Mouse (Mus musculus) C3H10T1/2 (cell line): ENCODE measurements around the gene Brd2. TPM values are rescaled to one million over a fixed set of nuclear protein-coding genes. Genes with fewer than 3 reads are reported as not detected.

ENCODE experiments used
- polyA plus RNA-seq, 2 experiments: library from polyadenylated mRNA; unstranded; fragments of >200 nt; fragmentation: generic; extraction: Trizol; gene quantifications; one replicate each; pipeline ENCODE4 v1.2.1; 2012; ENCODE audit warnings: missing spikeins in 2 of 2

The Brd2 gene
- polyA plus RNA-seq = 100 to 1,000 TPM in 1 of 2 experiments, 10 to 100 TPM in 1; 56.1 to 145 TPM

DNA sequence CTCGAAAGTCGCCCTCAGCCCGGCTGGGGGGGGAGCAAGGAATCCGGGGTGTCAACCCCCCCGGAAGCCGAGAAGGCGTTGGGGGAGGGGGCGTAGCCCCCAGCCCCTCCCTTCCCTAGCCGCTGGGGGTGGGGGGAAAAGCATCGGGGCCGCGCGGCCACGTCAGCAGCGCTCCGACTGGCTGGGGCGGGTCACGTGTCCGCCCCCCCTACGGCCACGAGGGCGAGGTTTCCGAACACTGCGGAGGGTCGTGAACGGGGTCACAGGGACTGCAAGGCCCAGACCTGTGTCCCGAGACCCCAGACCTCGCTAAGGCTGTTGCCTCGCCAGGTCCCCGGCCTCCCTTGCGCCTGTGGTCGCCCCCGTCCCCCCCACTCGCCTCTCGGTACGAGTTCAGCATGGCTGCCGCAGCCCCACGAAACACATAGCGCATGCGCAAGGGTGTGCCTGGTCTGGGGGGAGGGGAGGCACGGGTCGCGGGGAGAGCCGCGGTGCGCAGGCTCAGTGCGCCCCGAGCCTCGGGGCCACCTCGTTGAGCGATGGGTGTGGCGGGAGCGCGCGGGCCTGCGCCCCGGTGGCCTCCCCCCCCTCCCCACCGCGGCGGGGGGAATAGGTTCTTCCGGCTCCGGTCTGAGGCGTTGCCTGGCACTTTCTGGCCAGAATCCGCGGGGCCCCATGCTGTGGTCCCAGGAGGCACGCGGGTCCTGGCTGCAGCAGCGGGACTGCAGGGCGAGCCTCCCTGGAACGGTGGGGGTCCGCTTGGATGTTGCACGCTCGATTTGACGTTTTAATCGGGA is at the start of gene Brd2:
Brd2 (minus strand) TSS at position 447 of the 797 bp plus-strand sequence.

GRCm38 (mm10) chr17:34152923-34153322 is 30.5 kb upstream of the Brd2 start, which contains the start of gene H2-DMb1:
TSS of gene H2-DMb1 (plus strand) at chr17:34153072.

DNA sequence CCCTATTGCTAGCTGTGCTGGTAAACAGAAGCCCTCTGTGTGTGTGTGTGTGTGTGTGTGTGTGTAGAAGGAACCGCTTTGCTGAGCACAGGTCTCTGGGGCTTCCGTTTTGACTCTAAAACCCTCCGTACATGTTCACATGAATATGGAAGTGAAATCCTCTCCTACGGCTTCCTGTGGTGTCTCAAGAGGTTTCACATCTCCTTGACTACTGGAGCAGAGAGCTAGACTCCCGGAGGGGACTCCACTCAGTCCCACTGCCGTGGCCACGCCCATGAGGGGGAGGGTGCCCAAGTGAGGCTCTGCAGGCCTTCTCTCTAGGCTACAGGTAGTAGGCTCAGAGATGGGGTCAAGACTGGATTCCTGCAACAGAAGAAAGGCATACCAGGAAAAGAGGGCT is 20.6 kb upstream of the Brd2 start, which contains the start of gene H2-DMb2:
H2-DMb2 (plus strand) TSS at position 275 of the 400 bp plus-strand sequence.

GRCm38 (mm10) chr17:34119249-34120179 is 2.9 kb downstream of the Brd2 start, which contains the start of gene H2-DMa:
TSS of gene H2-DMa (plus strand) at chr17:34119541.

DNA sequence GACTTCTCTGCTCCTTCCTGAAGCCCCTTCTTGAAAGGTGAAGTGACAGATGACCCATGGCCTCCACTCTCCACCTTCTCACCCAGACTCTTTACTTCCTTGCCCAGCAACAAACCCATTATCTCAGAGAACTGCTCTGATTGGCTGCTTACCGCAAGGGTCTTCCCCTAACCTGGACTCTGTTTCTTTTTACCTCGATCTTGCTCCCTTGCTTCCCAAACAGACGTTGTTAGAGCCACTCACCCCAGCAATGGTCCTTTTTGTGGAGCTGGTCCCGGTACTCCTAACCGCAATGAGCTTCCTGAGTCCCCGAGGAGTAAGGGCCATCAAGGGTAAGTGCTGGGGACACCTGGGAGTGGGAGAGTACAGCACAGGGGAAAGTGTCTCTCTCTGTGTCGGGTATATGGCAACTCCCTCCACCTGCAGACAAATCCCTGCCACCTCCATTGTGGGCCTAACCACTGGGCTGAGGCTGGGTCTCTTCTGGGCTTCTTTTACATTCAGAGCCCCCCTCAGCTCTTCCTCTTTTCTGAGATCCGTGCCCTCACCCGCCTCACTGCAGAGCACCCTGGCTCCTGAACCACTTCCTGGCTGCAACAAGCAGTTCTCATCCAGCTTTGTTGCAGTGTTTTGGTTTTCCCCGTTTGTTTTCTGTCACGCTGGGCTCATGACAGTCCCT is 30.1 kb downstream of the Brd2 start, which contains the start of gene H2-Oa:
H2-Oa (plus strand) TSS at position 144 of the 679 bp plus-strand sequence.

Other genes with a start within 250 kb of the Brd2 start
- not detected for gene Gm7029, start 248.8 kb downstream of the Brd2 start, polyA plus RNA-seq
- gene Kifc1, start 232.0 kb downstream of the Brd2 start, polyA plus RNA-seq = 10 to 100 TPM; 39.2 to 77.3 TPM
- under 1 TPM in 1 of 2 experiments, not detected in 1; 0.06 TPM for gene Platr17, start 217.5 kb downstream of the Brd2 start, polyA plus RNA-seq
- 10 to 100 TPM; 13.4 to 31.0 TPM for gene Daxx, start 213.2 kb downstream of the Brd2 start, polyA plus RNA-seq
- 100 to 1,000 TPM in 1 of 2 experiments, 10 to 100 TPM in 1; 39.2 to 255 TPM for gene Tapbp, start 206.7 kb downstream of the Brd2 start, polyA plus RNA-seq
- gene Zbtb22, start 206.7 kb downstream of the Brd2 start, polyA plus RNA-seq = 10 to 100 TPM; 20.9 to 42.1 TPM
- gene Rgl2, start 193.1 kb downstream of the Brd2 start, polyA plus RNA-seq = 10 to 100 TPM; 19.9 to 40.0 TPM
- gene Pfdn6, start 182.3 kb downstream of the Brd2 start, polyA plus RNA-seq = 100 to 1,000 TPM; 122 to 253 TPM
- 10 to 100 TPM; 25.4 to 28.0 TPM for gene Wdr46, start 182.0 kb downstream of the Brd2 start, polyA plus RNA-seq
- gene B3galt4, start 171.1 kb downstream of the Brd2 start, polyA plus RNA-seq = 1 to 10 TPM in 1 of 2 experiments, under 1 TPM in 1; 0.66 to 1.2 TPM
- 10 to 100 TPM; 20.0 to 36.5 TPM for gene Vps52, start 166.8 kb downstream of the Brd2 start, polyA plus RNA-seq
- 100 to 1,000 TPM; 437 to 511 TPM for gene Rps18, start 166.6 kb downstream of the Brd2 start, polyA plus RNA-seq
- gene H2-K1, start 122.3 kb downstream of the Brd2 start, polyA plus RNA-seq = 10 to 100 TPM in 1 of 2 experiments, 1 to 10 TPM in 1; 4.9 to 16.7 TPM
- 10 to 100 TPM; 21.3 to 55.6 TPM for gene Ring1, start 98.0 kb downstream of the Brd2 start, polyA plus RNA-seq
- gene H2-Ke6, start 94.6 kb downstream of the Brd2 start, polyA plus RNA-seq = 10 to 100 TPM; 28.3 to 67.1 TPM
- gene Slc39a7, start 91.0 kb downstream of the Brd2 start, polyA plus RNA-seq = 100 to 1,000 TPM; 129 to 161 TPM
- gene Rxrb, start 90.8 kb downstream of the Brd2 start, polyA plus RNA-seq = 10 to 100 TPM; 41.4 to 60.6 TPM
- gene Col11a2, start 83.2 kb downstream of the Brd2 start, polyA plus RNA-seq = 1 to 10 TPM in 1 of 2 experiments, under 1 TPM in 1; 0.06 to 3.6 TPM
- gene H2-Oa, start 30.3 kb downstream of the Brd2 start, polyA plus RNA-seq = not detected
- gene H2-DMa, start 3.1 kb downstream of the Brd2 start, polyA plus RNA-seq = 10 to 100 TPM in 1 of 2 experiments, 1 to 10 TPM in 1; 5.1 to 26.0 TPM
- under 1 TPM; 0.04 to 0.47 TPM for gene H2-DMb2, start 20.7 kb upstream of the Brd2 start, polyA plus RNA-seq
- under 1 TPM; 0.12 to 0.91 TPM for gene H2-DMb1, start 30.4 kb upstream of the Brd2 start, polyA plus RNA-seq
- 1 to 10 TPM in 1 of 2 experiments, under 1 TPM in 1; 0.30 to 5.7 TPM for gene Tap1, start 64.9 kb upstream of the Brd2 start, polyA plus RNA-seq
- gene Psmb9, start 65.1 kb upstream of the Brd2 start, polyA plus RNA-seq = 1 to 10 TPM in 1 of 2 experiments, under 1 TPM in 1; 0.21 to 2.7 TPM
- 1 to 10 TPM in 1 of 2 experiments, under 1 TPM in 1; 0.05 to 1.6 TPM for gene Psmb8, start 75.1 kb upstream of the Brd2 start, polyA plus RNA-seq
- 10 to 100 TPM in 1 of 2 experiments, under 1 TPM in 1; 0.12 to 13.2 TPM for gene Tap2, start 80.9 kb upstream of the Brd2 start, polyA plus RNA-seq
- gene H2-Ob, start 116.3 kb upstream of the Brd2 start, polyA plus RNA-seq = not detected
- not detected for gene H2-Ab1, start 135.1 kb upstream of the Brd2 start, polyA plus RNA-seq
- gene H2-Aa, start 165.2 kb upstream of the Brd2 start, polyA plus RNA-seq = not detected
- gene H2-Eb1, start 183.2 kb upstream of the Brd2 start, polyA plus RNA-seq = under 1 TPM in 1 of 2 experiments, not detected in 1; 0.04 TPM
- not detected for gene H2-Eb2, start 203.0 kb upstream of the Brd2 start, polyA plus RNA-seq
- gene Btnl2, start 232.2 kb upstream of the Brd2 start, polyA plus RNA-seq = not detected